29 mouse cellular contexts compared by ENCODE assay signal in genomic region chr17:81664916-81665315, GRCm38 (mm10).
DNase-seq lines count a peak whose midpoint lies in the region; ATAC-seq and TF ChIP-seq lines count a peak whose summit lies in the region.
"Had no signal": no experiment of that assay in that cellular context is flagged by ENCODE, and none has a peak within 500 bp of the region (broad histone marks: within the 10 kb centered on the region; RNA-seq: fewer than 3 reads in every experiment).

No protein-coding gene starts in this region.

- no peaks in the 10 kb centered on the region; the same call in 1 of the 2 replicates for H3K36me3 ChIP-seq in heart, embryonic 12.5 days
- H3K36me3 ChIP-seq in heart, embryonic 16.5 days (ENCODE audit: control insufficient read depth, insufficient read depth) = 0 out of 2 replicates have a peak, but pooled peaks cover 4% of the 10 kb centered on the region
- no peaks in the 10 kb centered on the region for H3K36me3 ChIP-seq in lung, postnatal 0 days (ENCODE audit: insufficient read depth, low read length)
- H3K36me3 ChIP-seq: embryonic facial prominence, embryonic 12.5 days; embryonic facial prominence, embryonic 15.5 days; G1E; heart, embryonic 15.5 days; hindbrain, embryonic 10.5 days; hindbrain, embryonic 13.5 days; intestine, embryonic 15.5 days had no signal

- TF ChIP-seq CTCF in lung, postnatal 0 days (IDR thresholded peaks at IDR 0.05) = no peak

- peak overlapping the region; percentile 43; the same call in 1 of the 2 replicates for H3K27ac ChIP-seq in heart, embryonic 12.5 days (ENCODE audit: poor library complexity, severe bottlenecking)
- no peak overlapping the region for H3K27ac ChIP-seq in heart, embryonic 16.5 days (ENCODE audit: low read length)
- no peak overlapping the region for H3K27ac ChIP-seq in lung, postnatal 0 days (ENCODE audit: low read length)
- H3K27ac ChIP-seq: embryonic facial prominence, embryonic 12.5 days; embryonic facial prominence, embryonic 15.5 days; gastrocnemius, adult 2 months; heart, embryonic 15.5 days; hindbrain, embryonic 10.5 days; hindbrain, embryonic 13.5 days; intestine, embryonic 15.5 days had no signal

- H3K9me3 ChIP-seq in heart, embryonic 12.5 days (replicated peaks) = no peaks in the 10 kb centered on the region
- H3K9me3 ChIP-seq in heart, embryonic 16.5 days (replicated peaks; ENCODE audit: control insufficient read depth, low read length) = no peaks in the 10 kb centered on the region
- no peaks in the 10 kb centered on the region for H3K9me3 ChIP-seq in lung, postnatal 0 days (ENCODE audit: low read length)
- H3K9me3 ChIP-seq: embryonic facial prominence, embryonic 12.5 days; embryonic facial prominence, embryonic 15.5 days; heart, embryonic 15.5 days; hindbrain, embryonic 10.5 days; hindbrain, embryonic 13.5 days; intestine, embryonic 15.5 days had no signal

- H3K4me1 ChIP-seq in heart, embryonic 12.5 days (replicated peaks) = peaks cover 43% of the 10 kb centered on the region
- peaks cover 38% of the 10 kb centered on the region for H3K4me1 ChIP-seq in heart, embryonic 16.5 days (ENCODE audit: control insufficient read depth, insufficient read depth, low read length)
- H3K4me1 ChIP-seq in lung, postnatal 0 days (ENCODE audit: insufficient read depth, low read depth, low read length) = no peaks in the 10 kb centered on the region; the same call in 1 of the 2 replicates

- no peak overlapping the region for H3K9ac ChIP-seq in heart, embryonic 12.5 days
- no peak overlapping the region for H3K9ac ChIP-seq in heart, embryonic 16.5 days (ENCODE audit: low read length)
- H3K9ac ChIP-seq in lung, postnatal 0 days (replicated peaks; ENCODE audit: low read depth) = no peak overlapping the region
- H3K9ac ChIP-seq: embryonic facial prominence, embryonic 12.5 days; embryonic facial prominence, embryonic 15.5 days; forebrain, postnatal 0 days; heart, embryonic 15.5 days; hindbrain, embryonic 13.5 days; intestine, embryonic 15.5 days had no signal

- no peak overlapping the region for H3K4me2 ChIP-seq in heart, embryonic 12.5 days
- peak overlapping the region; percentile 23; the same call in 1 of the 2 replicates for H3K4me2 ChIP-seq in heart, embryonic 16.5 days (ENCODE audit: low read depth, low read length)
- no peak overlapping the region for H3K4me2 ChIP-seq in lung, postnatal 0 days (replicated peaks; ENCODE audit: low read depth, low read length)
- H3K4me2 ChIP-seq: embryonic facial prominence, embryonic 12.5 days; embryonic facial prominence, embryonic 15.5 days; heart, embryonic 15.5 days; hindbrain, embryonic 13.5 days; intestine, embryonic 15.5 days had no signal

- TF ChIP-seq EP300 in lung, postnatal 0 days (IDR thresholded peaks at IDR 0.05) = no peak

- no peaks in the 10 kb centered on the region for H3K27me3 ChIP-seq in heart, embryonic 12.5 days (replicated peaks)
- H3K27me3 ChIP-seq in heart, embryonic 16.5 days (ENCODE audit: control insufficient read depth, insufficient read depth, low read length) = no peaks in the 10 kb centered on the region
- H3K27me3 ChIP-seq in lung, postnatal 0 days (replicated peaks; ENCODE audit: insufficient read depth, low read length) = no peaks in the 10 kb centered on the region
- H3K27me3 ChIP-seq: CH12.LX; embryonic facial prominence, embryonic 12.5 days; embryonic facial prominence, embryonic 15.5 days; heart, embryonic 15.5 days; hindbrain, embryonic 13.5 days; intestine, embryonic 15.5 days had no signal

- ATAC-seq in heart, embryonic 12.5 days (ENCODE audit: insufficient number of reproducible peaks, low FRiP score) = no peak
- ATAC-seq in heart, embryonic 16.5 days (replicated peaks; ENCODE audit: extremely low read depth, insufficient read depth, low FRiP score) = no peak
- no peak for ATAC-seq in lung, postnatal 0 days
- peak; percentile 41 for ATAC-seq in megakaryocyte progenitor cell, adult 5-6 weeks (replicated peaks; ENCODE audit: poor library complexity)
- ATAC-seq: forebrain, embryonic 14.5 days; forebrain, postnatal 0 days; hindbrain, embryonic 16.5 days; intestine, embryonic 15.5 days had no signal

- intact Hi-C loops in heart, postnatal 25 days (cut with DNase I) = loop anchor here (10.0 kb wide), 2 partner anchors 120 to 180 kb away; no protein-coding TSS in a partner anchor
- intact Hi-C loops in heart, postnatal 14 days (cut with DNase I) = loop anchor here (10.0 kb wide), 2 partner anchors 120 to 190 kb away; no protein-coding TSS in a partner anchor
- intact Hi-C loops in left cerebral cortex, postnatal 14 days (cut with DNase I) = loop anchor here (10.0 kb wide), 4 partner anchors 120 to 1190 kb away; no protein-coding TSS in a partner anchor

- DNase-seq in heart, postnatal 25 days (ENCODE audit: low spot score) = no peak
- DNase-seq in heart, postnatal 14 days = no peak
- peak; percentile 14 for DNase-seq in lung, postnatal 0 days (ENCODE audit: low spot score)
- no peak for DNase-seq in lung, adult 18-20 months
- no peak for DNase-seq in left cerebral cortex, postnatal 14 days (ENCODE audit: low spot score in 2 of 2)
- DNase-seq: adrenal gland, adult 2 months; adrenal gland, postnatal 14 days; B cell, adult 2 months; cerebellum, adult 11 months; cerebellum, adult 2 months; cerebellum, adult 9-11 months; cerebellum, postnatal 25 days; forebrain, postnatal 0 days; gastrocnemius, adult 2 months; gastrocnemius, postnatal 14 days; kidney, adult 11 months had no signal

- no peak overlapping the region for H3K4me3 ChIP-seq in heart, embryonic 12.5 days
- H3K4me3 ChIP-seq in heart, embryonic 16.5 days (ENCODE audit: low read length) = no peak overlapping the region
- H3K4me3 ChIP-seq in lung, postnatal 0 days (ENCODE audit: low read depth, low read length) = no peak overlapping the region
- H3K4me3 ChIP-seq: embryonic facial prominence, embryonic 12.5 days; embryonic facial prominence, embryonic 15.5 days; gastrocnemius, adult 2 months; heart, embryonic 15.5 days; hindbrain, embryonic 10.5 days; hindbrain, embryonic 13.5 days; intestine, embryonic 15.5 days had no signal

- WGBS in heart, embryonic 12.5 days = 48% methylated on average over 4 of the region's 4 CpGs
- WGBS in heart, embryonic 16.5 days = 53% methylated on average over 4 of the region's 4 CpGs
- WGBS in lung, postnatal 0 days = 60% methylated on average over 4 of the region's 4 CpGs
